Mouse (Mus musculus): ENCODE measurements around the gene Mios. TPM values are rescaled to one million over a fixed set of nuclear protein-coding genes. Genes with fewer than 3 reads are reported as not detected.

Gene Mios
- polyA plus RNA-seq, 1 experiment, result 4.8 TPM

DNA sequence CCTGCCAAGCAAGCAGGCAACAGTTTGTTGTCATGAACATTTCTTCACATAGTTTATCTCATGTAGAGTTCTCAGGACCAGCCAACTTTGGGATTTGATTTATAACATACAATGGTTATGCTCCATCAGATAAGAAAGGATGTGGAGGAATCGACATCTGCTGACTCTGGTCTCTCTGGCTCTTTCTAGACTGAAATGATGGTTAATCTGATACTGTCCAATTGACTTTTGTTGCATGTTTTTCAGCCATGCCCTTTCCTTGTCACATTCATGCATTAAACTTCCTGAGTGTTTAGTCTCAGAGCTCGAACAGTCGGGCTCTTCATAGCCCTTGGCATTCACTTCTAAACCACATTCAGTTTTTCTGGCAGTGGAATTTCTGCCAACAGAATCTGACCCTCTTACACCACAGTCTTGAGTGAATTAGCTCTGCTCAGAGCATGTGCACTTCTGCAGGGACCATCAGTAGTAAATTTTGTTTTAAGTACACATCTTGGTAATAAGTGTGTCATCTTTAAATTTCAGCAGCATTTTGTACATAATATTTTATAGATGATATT lies 76.5 kb downstream of the Mios start:
- DNase-seq, result no peak
- peaks cover 4% of the 10 kb centered on the region; the same call in 1 of the 2 replicates for H3K4me1 ChIP-seq (replicated peaks; ENCODE audit: control insufficient read depth, insufficient read depth, low read length)
- 63% methylated on average over 3 of the region's 3 CpGs for WGBS
- TF ChIP-seq POLR2A (IDR thresholded peaks at IDR 0.05; ENCODE audit: control insufficient read depth, extremely low read depth, insufficient read depth, low read length, poor library complexity), result no peak
- TF ChIP-seq CTCF (IDR thresholded peaks at IDR 0.05; ENCODE audit: borderline replicate concordance, control insufficient read depth, extremely low read depth, insufficient read depth, low read length, poor library complexity), result no peak
- no peaks in the 10 kb centered on the region for H3K27me3 ChIP-seq (ENCODE audit: control insufficient read depth, insufficient read depth, low read length)
- no peaks in the 10 kb centered on the region for H3K36me3 ChIP-seq (ENCODE audit: control insufficient read depth, insufficient read depth, low read length)
- no peak overlapping the region for H3K27ac ChIP-seq (ENCODE audit: control insufficient read depth, insufficient read depth, low read length)
- H3K4me3 ChIP-seq (ENCODE audit: control insufficient read depth, insufficient read depth, low read length), result no peak overlapping the region

Other genes with a start within 250 kb of the Mios start
- 0.07 and 0.14 TPM in 2 replicates for gene Col28a1, start 16.6 kb upstream of the Mios start, polyA plus RNA-seq (2012; rRNA removed)
- gene Rpa3, start 50.0 kb downstream of the Mios start, polyA plus RNA-seq (2012; rRNA removed), result 12.6 TPM in 2 replicates
- 11.8 and 13.5 TPM in 2 replicates for gene Umad1, start 50.1 kb downstream of the Mios start, polyA plus RNA-seq (2012; rRNA removed)
- gene Gm45062, start 50.2 kb downstream of the Mios start, polyA plus RNA-seq (2012; rRNA removed), result 0.19 and 0.58 TPM in 2 replicates